Mouse (Mus musculus) myocyte (in vitro differentiated cells): ENCODE data around the gene Spock1.

Experiments
- CEBPB ChIP-seq: IDR thresholded peaks from 2 replicates; pipeline ENCODE4 v1.6.1; 2011; ENCODE audit warnings: mild to moderate bottlenecking, moderate library complexity; ENCODE audit not compliant: poor library complexity, insufficient read depth, severe bottlenecking
- E2F4 ChIP-seq: IDR thresholded peaks from one replicate; pipeline ENCODE4 v1.6.1; 2011; ENCODE audit warnings: mild to moderate bottlenecking, control low read depth, moderate library complexity; ENCODE audit not compliant: insufficient read depth
- MYOD1 ChIP-seq, 3 experiments: IDR thresholded peaks; one replicate each; pipeline ENCODE4 v1.6.1; 2011; ENCODE audit warnings: control low read depth in 2 of 3, low read depth in 2 of 3, mild to moderate bottlenecking in 2 of 3, moderate library complexity in 1 of 3; ENCODE audit not compliant: insufficient read length in 2 of 3, control insufficient read depth in 1 of 3
- POLR2A ChIP-seq: IDR thresholded peaks from one replicate; pipeline ENCODE4 v1.6.1; 2011; ENCODE audit warnings: low read depth, mild to moderate bottlenecking, control low read depth, moderate library complexity; ENCODE audit not compliant: insufficient read length
- USF1 ChIP-seq: IDR thresholded peaks from one replicate; pipeline ENCODE4 v1.6.1; 2011; ENCODE audit warnings: low read depth, mild to moderate bottlenecking, control low read depth, moderate library complexity

DNA sequence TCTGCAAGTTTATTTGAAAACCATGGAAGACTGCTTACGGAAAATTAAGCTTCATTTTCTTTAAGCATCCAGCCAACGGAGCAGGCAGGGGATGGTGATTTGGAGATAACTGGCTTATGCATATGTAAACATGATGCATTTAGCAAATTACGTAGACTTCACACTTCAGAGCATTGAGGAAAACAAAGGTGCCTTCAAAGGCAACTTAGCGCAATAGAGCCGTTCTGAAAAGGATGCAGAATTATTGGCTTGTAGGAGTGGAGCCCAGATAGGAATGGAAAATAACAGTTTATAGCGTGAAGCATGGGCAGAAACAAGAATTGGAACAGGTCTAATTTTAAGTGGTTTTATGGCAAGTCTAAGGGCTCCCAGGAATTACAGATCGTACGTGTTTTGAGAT is 448.2 kb downstream of the Spock1 start:
- TF ChIP-seq USF1 (no peak), MYOD1 (IDR thresholded peaks at IDR 0.05; ENCODE audit: control insufficient read depth in 1 of 3, insufficient read length in 2 of 3, low read depth in 2 of 3) (no peak), POLR2A (no peak), CEBPB (no peak), E2F4 (no peak)
